Mouse (Mus musculus) olfactory bulb, adult 2 months (tissue): Measurements from ENCODE around the gene Hs6st3.

Experiments used
- CTCF ChIP-seq: fragments of 200-500 bp; IDR thresholded peaks from 2 replicates; pipeline ENCODE4 v1.5.1; 2012; ENCODE audit warnings: low read depth, mild to moderate bottlenecking, low read length, moderate library complexity; ENCODE audit not compliant: insufficient read depth
- POLR2A ChIP-seq: fragments of 200-500 bp; IDR thresholded peaks from 2 replicates; pipeline ENCODE4 v1.6.1; 2012; ENCODE audit warnings: mild to moderate bottlenecking, low read depth, low read length, moderate library complexity; ENCODE audit not compliant: insufficient read depth

DNA sequence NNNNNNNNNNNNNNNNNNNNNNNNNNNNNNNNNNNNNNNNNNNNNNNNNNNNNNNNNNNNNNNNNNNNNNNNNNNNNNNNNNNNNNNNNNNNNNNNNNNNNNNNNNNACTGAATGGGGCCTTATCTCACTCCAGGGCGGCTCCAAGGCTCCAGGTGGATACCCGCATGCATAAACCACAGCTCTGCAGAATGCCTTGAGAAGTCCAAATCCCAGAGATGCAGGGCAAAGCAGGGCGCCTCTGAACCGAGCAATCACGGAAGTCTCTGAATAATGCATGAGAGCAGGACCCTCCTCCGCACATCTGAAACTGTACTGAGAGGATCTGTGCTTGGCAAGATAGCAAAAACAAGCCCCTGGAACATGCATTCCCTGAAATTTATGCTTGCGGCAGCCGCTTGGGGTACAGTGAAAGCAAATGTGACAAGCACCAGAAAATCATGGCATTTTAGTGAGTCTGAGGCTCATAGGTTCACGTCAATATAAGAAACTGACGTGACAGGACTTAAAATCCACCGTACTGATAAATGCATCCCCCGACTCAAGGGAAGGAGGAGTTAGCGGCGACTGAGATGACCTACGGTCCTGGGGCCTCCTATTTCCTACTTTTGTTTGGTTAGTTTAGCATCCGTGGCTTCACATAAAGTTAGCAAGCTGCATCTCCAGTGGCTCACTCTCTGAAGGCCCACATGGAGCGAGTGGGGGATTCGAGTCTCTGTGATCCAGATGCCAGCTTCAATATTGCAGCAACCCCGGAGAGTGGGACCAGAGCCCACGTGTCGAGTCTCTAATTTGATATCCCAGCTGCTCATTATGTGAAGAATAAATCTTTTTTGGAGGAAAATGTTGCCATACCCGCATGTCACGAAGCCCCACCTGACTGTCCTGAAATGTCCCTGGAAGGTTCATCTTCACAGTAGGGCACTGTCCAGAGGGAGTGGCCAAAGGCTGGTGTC lies 719.5 kb downstream of the Hs6st3 start:
- TF ChIP-seq POLR2A: no peak
- TF ChIP-seq CTCF: no peak
